Mouse (Mus musculus) CH12.LX (cell line): Measurements from ENCODE around the gene Tekt4. TPM values are rescaled to one million over a fixed set of nuclear protein-coding genes. Genes with fewer than 3 reads are reported as not detected.

Experiments
- DNase-seq: peaks from one replicate; pipeline ENCODE4 v3.0.0-alpha.2; 2013; ENCODE audit errors: extremely low read depth
- H3K27ac ChIP-seq: 2 replicates; pipeline ENCODE4 v1.5.1; 2012; ENCODE audit warnings: low read depth, mild to moderate bottlenecking, control low read depth, moderate library complexity; ENCODE audit not compliant: insufficient read depth
- H3K27me3 ChIP-seq: replicated peaks from 2 replicates; pipeline ENCODE3; 2012; ENCODE audit warnings: inconsistent platforms
- H3K36me3 ChIP-seq, 2 experiments: replicated peaks in 1 of 2; 2 replicates each; pipeline versions ENCODE3 to v1.6.1; 2012; ENCODE audit warnings: inconsistent platforms in 1 of 2, low read length in 1 of 2, mild to moderate bottlenecking in 1 of 2, mixed read lengths in 1 of 2, moderate library complexity in 1 of 2; ENCODE audit not compliant: control insufficient read depth in 1 of 2, insufficient read depth in 1 of 2
- H3K4me1 ChIP-seq, 2 experiments: 2 replicates each; pipeline ENCODE4 v1.6.1; 2012; ENCODE audit warnings: inconsistent platforms in 1 of 2, moderate library complexity in 1 of 2; ENCODE audit not compliant: insufficient read depth in 2 of 2, control insufficient read depth in 1 of 2
- H3K4me2 ChIP-seq: 2 replicates; pipeline ENCODE4 v1.6.1; 2012; ENCODE audit warnings: low read depth, mild to moderate bottlenecking, control low read depth; ENCODE audit not compliant: poor library complexity, insufficient read depth, severe bottlenecking
- H3K4me3 ChIP-seq, 3 experiments: fragments of 150-350 bp in 1 of 3; sonication (generic) in 1 of 3; replicated peaks in 1 of 3; 2 replicates each; pipeline versions ENCODE3 to v1.5.1; 2011 to 2012; ENCODE audit warnings: low read depth in 2 of 3, low read length in 2 of 3, mild to moderate bottlenecking in 2 of 3, moderate library complexity in 2 of 3, control low read depth in 1 of 3, improper control_type of control experiment in 1 of 3, inconsistent platforms in 1 of 3, mixed read lengths in 1 of 3; ENCODE audit not compliant: poor library complexity in 1 of 3
- H3K79me2 ChIP-seq: replicated peaks from 2 replicates; pipeline ENCODE4 v1.6.1; 2012; ENCODE audit warnings: mild to moderate bottlenecking, moderate library complexity; ENCODE audit not compliant: control insufficient read depth, poor library complexity, insufficient read depth, severe bottlenecking; ENCODE audit errors: extremely low read depth
- H3K9ac ChIP-seq: 2 replicates; pipeline ENCODE4 v1.6.1; 2012; ENCODE audit warnings: low read depth, mild to moderate bottlenecking, control low read depth, moderate library complexity; ENCODE audit not compliant: insufficient read depth
- H3K9me3 ChIP-seq: replicated peaks from 2 replicates; pipeline ENCODE3; 2012; ENCODE audit warnings: low read length, inconsistent platforms, mixed read lengths
- CHD1 ChIP-seq: IDR thresholded peaks from 2 replicates; pipeline ENCODE4 v1.6.1; 2012; ENCODE audit warnings: low read depth, low read length, improper control_type of control experiment, inconsistent platforms
- CHD2 ChIP-seq: IDR thresholded peaks from 2 replicates; pipeline ENCODE4 v1.6.1; 2011; ENCODE audit warnings: low read length, improper control_type of control experiment
- E2F4 ChIP-seq: IDR thresholded peaks from 2 replicates; pipeline ENCODE4 v1.6.1; 2011; ENCODE audit warnings: low read depth, low read length, improper control_type of control experiment; ENCODE audit not compliant: insufficient replicate concordance
- EP300 ChIP-seq: IDR thresholded peaks from 2 replicates; pipeline ENCODE4 v1.6.1; 2011; ENCODE audit warnings: low read length, improper control_type of control experiment
- HCFC1 ChIP-seq: IDR thresholded peaks from 2 replicates; pipeline ENCODE4 v1.6.1; 2012; ENCODE audit warnings: low read depth, mild to moderate bottlenecking, inconsistent platforms, low read length, improper control_type of control experiment
- JUND ChIP-seq: conservative IDR thresholded peaks from 2 replicates; pipeline ENCODE4 v1.6.1; 2011; ENCODE audit warnings: low read depth, low read length, improper control_type of control experiment
- KAT2A ChIP-seq: IDR thresholded peaks from 2 replicates; pipeline ENCODE4 v1.6.1; 2012; ENCODE audit warnings: low read length, improper control_type of control experiment, inconsistent platforms; ENCODE audit not compliant: insufficient replicate concordance
- MAX ChIP-seq: IDR thresholded peaks from 2 replicates; pipeline ENCODE4 v1.6.1; 2011; ENCODE audit warnings: low read length, improper control_type of control experiment
- MAZ ChIP-seq: IDR thresholded peaks from 2 replicates; pipeline ENCODE4 v1.6.1; 2012; ENCODE audit warnings: low read depth, mild to moderate bottlenecking, inconsistent platforms, low read length, improper control_type of control experiment, moderate library complexity
- MYC ChIP-seq: IDR thresholded peaks from 2 replicates; pipeline ENCODE4 v1.6.1; 2011; ENCODE audit warnings: low read depth, mild to moderate bottlenecking, improper control_type of control experiment, low read length
- NELFE ChIP-seq: IDR thresholded peaks from 2 replicates; pipeline ENCODE4 v1.6.1; 2011; ENCODE audit warnings: low read depth, low read length, improper control_type of control experiment
- PAX5 ChIP-seq: IDR thresholded peaks from 2 replicates; pipeline ENCODE4 v1.6.1; 2012; ENCODE audit warnings: low read length, inconsistent platforms, mixed read lengths
- SIN3A ChIP-seq: IDR thresholded peaks from 2 replicates; pipeline ENCODE4 v1.6.1; 2012; ENCODE audit warnings: low read length, improper control_type of control experiment, inconsistent platforms
- SMC3 ChIP-seq: IDR thresholded peaks from 2 replicates; pipeline ENCODE4 v1.6.1; 2011; ENCODE audit warnings: low read depth, low read length, improper control_type of control experiment
- UBTF ChIP-seq: IDR thresholded peaks from 2 replicates; pipeline ENCODE4 v1.6.1; 2012; ENCODE audit warnings: low read depth, mild to moderate bottlenecking, inconsistent platforms, low read length, improper control_type of control experiment, moderate library complexity
- USF2 ChIP-seq: conservative IDR thresholded peaks from 2 replicates; pipeline ENCODE4 v1.6.1; 2011; ENCODE audit warnings: low read depth, low read length, improper control_type of control experiment
- ZKSCAN1 ChIP-seq: IDR thresholded peaks from 2 replicates; pipeline ENCODE4 v1.6.1; 2012; ENCODE audit warnings: low read depth, inconsistent platforms, low read length, improper control_type of control experiment, borderline replicate concordance
- ZMIZ1 ChIP-seq: IDR thresholded peaks from 2 replicates; pipeline ENCODE4 v1.6.1; 2012; ENCODE audit warnings: low read depth, mild to moderate bottlenecking, inconsistent platforms, low read length, improper control_type of control experiment
- dilution Hi-C: fragments of 300-500 bp; cut with MboI; formaldehyde crosslinking; loops from 2 replicates; pipeline ENCODE4 v1.14.3; 2020; ENCODE audit warnings: low sequenced_read_pairs; ENCODE audit not compliant: extremely low pct_unique_long_range_greater_than_20kb, extremely low pct_ligation_motif_present
- in situ Hi-C: fragments of 300-500 bp; cut with MboI; formaldehyde crosslinking; loops from 3 replicates; pipeline ENCODE4 v1.14.3; 2019; ENCODE audit warnings: low sequenced_read_pairs, low pct_ligation_motif_present, low pct_unique_long_range_greater_than_20kb, mixed read lengths
- polyA plus RNA-seq: library from polyadenylated mRNA; unstranded; fragments of >175 nt; gene quantifications from 2 replicates; pipeline ENCODE4 v1.2.1, GENCODE M21; 2012; ENCODE audit warnings: low read depth; ENCODE audit not compliant: insufficient read length
- total RNA-seq, 2 experiments: library from RNA; depleted of rRNA; stranded (reverse); fragments of 300-350 nt in 1 of 2; fragments of >200 nt in 1 of 2; gene quantifications; 2 replicates each; pipeline ENCODE4 v1.2.3; 2012 to 2014

Tekt4 gene
- total and polyA plus RNA-seq, 3 experiments, result not detected

DNA sequence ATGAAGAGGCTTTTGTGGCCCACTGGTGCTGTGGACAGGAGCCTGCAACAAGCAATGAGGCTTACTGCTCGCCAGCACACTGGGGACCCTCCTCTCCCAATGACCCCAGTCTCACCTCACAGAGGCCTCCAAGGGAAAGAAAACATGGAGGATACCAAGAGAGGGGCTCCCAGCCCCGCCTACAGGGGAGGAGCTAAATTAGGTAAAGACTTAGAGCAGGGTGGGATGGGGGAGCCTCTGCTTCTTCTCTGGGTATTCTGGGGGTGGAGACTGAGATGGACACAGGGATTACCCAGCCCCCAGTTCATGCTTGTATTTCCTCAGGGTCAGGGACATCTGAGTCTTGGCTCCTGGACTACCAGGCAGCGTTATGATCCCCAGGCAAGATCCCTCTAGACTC is 39.5 kb upstream of the Tekt4 start:
- no peak for DNase-seq
- Histone ChIP-seq H3K9ac (no peak overlapping the region), H3K4me3 (no peak overlapping the region), H3K27me3 (peaks cover 77% of the 10 kb centered on the region), H3K27ac (no peak overlapping the region), H3K79me2 (no peaks in the 10 kb centered on the region), H3K4me2 (no peak overlapping the region), H3K36me3 (no peaks in the 10 kb centered on the region), H3K9me3 (no peaks in the 10 kb centered on the region), H3K4me1 (no peaks in the 10 kb centered on the region)
- in situ Hi-C loops (no loop called here), dilution Hi-C loops (no loop called here)
- TF ChIP-seq SIN3A (no peak), UBTF (no peak), PAX5 (no peak), EP300 (no peak), NELFE (no peak), MYC (no peak), USF2 (no peak), SMC3 (no peak), CHD2 (no peak), E2F4 (no peak), HCFC1 (no peak), MAX (no peak), MAZ (no peak), CHD1 (no peak), KAT2A (no peak), ZKSCAN1 (no peak)

DNA sequence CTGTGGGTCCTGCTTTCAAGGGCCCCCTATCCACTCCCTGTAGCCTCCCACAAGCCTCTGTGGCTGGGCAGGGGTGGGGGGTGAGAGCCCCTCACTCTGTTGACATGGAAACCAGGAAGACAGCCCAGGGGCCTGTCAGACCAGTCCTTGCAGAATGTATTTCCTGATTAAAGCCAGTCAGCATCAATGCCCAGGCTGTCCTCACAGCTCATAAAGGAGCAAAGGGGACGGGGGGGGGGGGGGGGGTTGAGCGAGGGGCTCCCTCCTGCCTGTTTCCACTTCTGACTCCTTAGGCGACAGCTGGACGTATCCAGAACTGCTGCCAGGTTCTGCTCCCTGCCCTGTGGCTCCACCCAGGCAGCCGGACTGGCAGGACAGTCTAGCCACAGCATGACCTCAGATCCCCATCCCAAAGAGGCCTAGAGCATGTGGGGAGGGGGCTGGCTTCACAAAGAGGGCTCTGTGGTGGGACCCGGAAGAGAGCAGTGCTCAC is 38.9 kb upstream of the Tekt4 start:
- Histone ChIP-seq H3K4me1 (no peaks in the 10 kb centered on the region), H3K27me3 (peaks cover 74% of the 10 kb centered on the region), H3K4me2 (no peak overlapping the region), H3K36me3 (no peaks in the 10 kb centered on the region), H3K9ac (no peak overlapping the region), H3K9me3 (no peaks in the 10 kb centered on the region), H3K27ac (no peak overlapping the region)
- dilution Hi-C loops, result no loop called here
- no peak for TF ChIP-seq JUND
- TF ChIP-seq NELFE, result no peak
- no peak for TF ChIP-seq CHD2
- no peak for TF ChIP-seq PAX5
- TF ChIP-seq ZMIZ1, result no peak
- TF ChIP-seq HCFC1, result no peak
- no peak for TF ChIP-seq E2F4
- no peak for TF ChIP-seq CHD1
- TF ChIP-seq, all 38 proteins: peak for 0
- no peak for DNase-seq
- Histone ChIP-seq H3K79me2 (no peaks in the 10 kb centered on the region), H3K4me3 (no peak overlapping the region)
- in situ Hi-C loops, result no loop called here
